Mouse (Mus musculus): ENCODE data around the gene Fam181a. TPM values are rescaled to one million over a fixed set of nuclear protein-coding genes. Genes with fewer than 3 reads are reported as not detected.

The Fam181a gene
- total RNA-seq, 2 experiments from 2014 or later, result 1.6 to 2.5 TPM

- intact Hi-C loops (cut with DNase I), result no loop called here
- DNase-seq (ENCODE audit: low spot score in 2 of 2), result no peak
Observed at GRCm38 (mm10) chr12:103313871-103314639, 3.3 kb downstream of the Fam181a start.

GRCm38 (mm10) chr12:103314640-103315361 lies 4.0 kb downstream of the Fam181a start:
- intact Hi-C loops (cut with DNase I), result loop anchor here (5.0 kb wide), 1 partner anchor 38 kb away; no protein-coding TSS in a partner anchor
- DNase-seq (ENCODE audit: low spot score in 2 of 2), result no peak

- intact Hi-C loops (cut with DNase I), result loop anchor here (5.0 kb wide), 1 partner anchor 36 kb away; no protein-coding TSS in a partner anchor
Observed at GRCm38 (mm10) chr12:103315831-103316545, 5.2 kb downstream of the Fam181a start.

GRCm38 (mm10) chr12:103322801-103323200 lies 12.0 kb downstream of the Fam181a start:
- intact Hi-C loops (cut with DNase I), result no loop called here
- DNase-seq (ENCODE audit: low spot score in 2 of 2), result no peak

More at GRCm38 (mm10) chr12:103315831-103316545, 5.2 kb downstream of the Fam181a start:
- DNase-seq (ENCODE audit: low spot score in 2 of 2), result no peak

- intact Hi-C loops (cut with DNase I), result no loop called here
- DNase-seq (ENCODE audit: low spot score in 2 of 2), result peak; percentile 82 to 86
Observed at GRCm38 (mm10) chr12:103325156-103325857, 14.5 kb downstream of the Fam181a start.

GRCm38 (mm10) chr12:103326569-103326968 lies 15.8 kb downstream of the Fam181a start:
- no peak for DNase-seq (ENCODE audit: low spot score in 2 of 2)
- intact Hi-C loops (cut with DNase I), result no loop called here

DNA sequence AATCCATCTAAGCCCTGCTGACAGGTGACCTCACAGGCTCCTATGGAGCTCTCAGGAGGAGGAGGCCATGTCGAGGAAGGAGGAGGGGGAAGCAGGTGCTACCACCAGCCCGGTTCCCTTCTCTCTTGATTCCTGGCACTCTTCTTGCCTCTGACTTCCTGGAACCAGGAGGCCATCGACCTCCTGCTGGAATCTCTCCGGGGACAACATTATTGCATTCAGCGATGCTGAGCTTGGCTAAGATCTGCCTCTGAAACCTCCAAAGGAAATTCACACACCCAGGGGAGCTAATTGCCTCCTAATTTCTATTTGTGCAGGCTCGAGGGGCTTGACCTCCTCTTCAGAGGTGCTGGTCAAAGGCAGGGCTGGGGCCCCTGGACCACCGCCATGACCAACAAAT lies 16.3 kb downstream of the Fam181a start:
- intact Hi-C loops (cut with DNase I), result no loop called here
- DNase-seq (ENCODE audit: low spot score in 2 of 2), result no peak

DNA sequence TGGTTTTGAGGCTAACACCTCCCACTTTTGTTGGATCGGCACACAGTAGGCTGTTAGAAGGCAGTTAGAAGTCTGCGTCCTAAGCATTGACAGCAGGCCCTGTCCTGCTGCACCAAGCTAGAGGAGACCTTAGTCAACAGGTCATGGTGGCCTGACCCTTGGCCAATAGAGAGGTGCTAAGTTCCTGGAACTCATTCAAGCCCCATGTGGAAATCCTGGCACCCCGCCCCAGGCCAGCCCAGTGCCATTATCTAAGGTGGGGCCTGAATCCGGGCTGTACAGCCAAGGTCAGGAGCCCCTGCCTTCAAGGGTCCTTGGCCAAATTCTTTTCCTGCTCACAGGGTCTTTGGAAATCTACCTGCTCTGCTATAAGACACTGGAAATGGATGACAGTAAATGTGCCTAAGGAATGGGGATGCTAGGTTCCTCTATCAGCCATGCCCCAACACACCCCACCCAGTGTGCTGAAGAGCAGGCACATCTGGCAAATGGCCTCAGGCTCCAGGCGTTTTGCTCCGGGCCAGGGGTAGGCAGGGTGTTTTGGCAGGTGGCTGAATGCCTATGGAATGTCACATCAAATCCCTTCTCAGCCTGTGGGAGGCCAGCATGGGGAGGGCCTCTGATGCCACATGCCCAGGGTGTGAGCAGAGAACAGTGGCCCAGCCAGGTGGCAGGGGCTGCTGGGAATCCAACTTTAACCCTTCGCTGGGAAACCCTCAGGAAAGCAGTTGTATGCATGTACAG lies 17.8 kb downstream of the Fam181a start:
- no peak for DNase-seq (ENCODE audit: low spot score in 2 of 2)
- intact Hi-C loops (cut with DNase I), result no loop called here

DNA sequence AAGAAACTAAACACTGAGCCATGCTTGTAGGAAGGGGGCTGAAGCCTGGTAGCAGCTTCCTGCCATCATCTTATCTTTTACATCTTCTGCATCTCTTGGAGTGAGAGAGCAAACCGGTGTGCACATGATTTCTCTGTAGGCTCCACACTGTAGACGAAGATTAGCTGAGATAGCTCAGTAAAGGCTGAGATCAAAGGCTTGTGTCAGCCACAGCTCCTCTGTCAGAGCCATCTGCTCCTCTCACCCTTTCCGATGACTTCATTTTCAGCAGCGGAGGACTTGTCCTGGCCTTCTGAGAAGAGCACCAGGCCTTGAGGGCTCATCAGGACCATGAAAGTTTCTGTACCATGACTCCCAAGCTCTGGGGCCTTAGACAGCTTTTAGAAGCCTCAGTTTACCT lies 20.7 kb downstream of the Fam181a start:
- no peak for DNase-seq (ENCODE audit: low spot score in 2 of 2)
- intact Hi-C loops (cut with DNase I), result no loop called here

DNA sequence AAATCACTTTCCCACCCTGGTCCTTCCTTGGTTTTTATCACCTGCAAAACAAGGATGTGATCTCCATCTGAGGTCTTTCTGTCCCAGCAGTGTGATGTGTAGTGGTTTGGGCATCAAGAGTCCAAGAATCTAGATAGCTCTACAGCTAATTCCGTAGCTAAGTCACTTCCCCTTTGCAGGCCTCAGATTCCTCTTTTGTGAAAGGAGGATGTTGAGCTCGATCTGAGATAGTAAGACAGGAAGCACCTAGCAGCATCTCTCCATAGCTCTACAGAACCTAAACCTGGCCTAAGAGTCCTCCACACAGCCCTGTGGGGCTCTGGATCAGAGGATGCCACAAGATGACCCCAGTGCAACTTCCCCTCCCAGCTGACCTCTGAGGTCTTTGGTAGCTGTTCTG lies 22.1 kb downstream of the Fam181a start:
- DNase-seq (ENCODE audit: low spot score in 2 of 2), result no peak
- intact Hi-C loops (cut with DNase I), result no loop called here

DNA sequence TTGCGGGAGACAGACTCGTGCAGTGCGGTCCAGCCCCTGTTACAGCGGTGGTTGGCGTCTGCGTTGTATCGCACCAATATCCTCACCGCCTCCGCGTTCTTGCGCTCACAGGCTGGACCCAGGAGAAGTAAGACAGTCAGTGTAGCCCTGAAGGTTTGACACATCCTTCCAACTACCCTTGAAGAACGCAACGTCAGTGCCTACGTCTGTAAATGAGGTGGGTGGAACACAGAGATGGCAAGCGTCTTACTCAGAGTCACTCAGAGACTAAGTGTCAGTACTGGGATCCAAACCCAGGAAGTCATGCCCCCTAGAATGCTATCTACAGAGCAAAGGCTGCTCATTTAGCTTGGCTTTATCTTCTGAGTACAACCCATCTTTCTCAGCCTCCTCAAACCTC lies 22.7 kb downstream of the Fam181a start:
- intact Hi-C loops (cut with DNase I), result no loop called here
- no peak for DNase-seq (ENCODE audit: low spot score in 2 of 2)

DNA sequence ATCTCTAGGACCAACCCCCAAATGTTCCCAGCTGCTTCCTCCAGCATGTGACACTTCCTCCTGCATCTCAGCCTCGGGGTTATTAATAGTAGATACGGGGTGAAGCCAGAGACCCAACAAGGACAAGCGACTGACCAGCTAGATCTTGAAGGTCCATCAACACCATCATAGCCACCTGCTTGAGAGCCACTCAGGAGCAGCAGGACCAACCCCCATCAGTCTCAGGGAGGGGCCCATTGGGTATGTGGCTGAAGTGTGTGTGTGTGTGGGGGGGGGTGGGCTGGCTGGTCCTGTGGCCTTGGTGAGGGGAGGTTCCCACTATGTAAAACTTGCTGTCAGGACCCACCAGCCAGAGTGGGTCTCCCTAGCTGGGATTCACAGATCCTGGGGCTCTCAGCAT lies 26.0 kb downstream of the Fam181a start:
- no peak for DNase-seq (ENCODE audit: low spot score in 2 of 2)
- intact Hi-C loops (cut with DNase I), result no loop called here

- no peak for DNase-seq (ENCODE audit: low spot score in 2 of 2)
- intact Hi-C loops (cut with DNase I), result no loop called here
Observed at GRCm38 (mm10) chr12:103338162-103338798, 27.5 kb downstream of the Fam181a start.

- no peak for DNase-seq (ENCODE audit: low spot score in 2 of 2)
- intact Hi-C loops (cut with DNase I), result no loop called here
Observed at GRCm38 (mm10) chr12:103341212-103341611, 30.4 kb downstream of the Fam181a start.

DNA sequence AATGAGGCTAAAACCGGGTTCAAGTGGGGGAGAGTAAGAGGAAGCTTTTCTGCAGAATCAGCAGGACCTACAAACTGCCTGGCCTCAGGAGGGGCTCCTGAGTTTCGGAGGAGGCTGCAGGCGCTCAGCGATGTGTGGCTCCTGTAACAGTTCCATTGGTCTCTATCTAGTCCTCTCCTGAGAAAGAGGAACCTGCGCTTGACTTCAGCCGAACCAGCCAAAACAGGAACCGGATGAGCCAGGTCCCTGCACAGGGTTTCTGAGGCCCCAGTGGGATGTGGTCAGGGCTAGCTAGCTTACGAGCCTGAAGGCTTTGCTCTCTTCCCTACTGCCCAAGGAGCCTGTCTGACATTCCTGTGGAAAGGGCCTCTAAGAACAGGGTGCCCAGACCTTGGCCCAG lies 32.7 kb downstream of the Fam181a start:
- intact Hi-C loops (cut with DNase I), result no loop called here
- no peak for DNase-seq (ENCODE audit: low spot score in 2 of 2)

DNA sequence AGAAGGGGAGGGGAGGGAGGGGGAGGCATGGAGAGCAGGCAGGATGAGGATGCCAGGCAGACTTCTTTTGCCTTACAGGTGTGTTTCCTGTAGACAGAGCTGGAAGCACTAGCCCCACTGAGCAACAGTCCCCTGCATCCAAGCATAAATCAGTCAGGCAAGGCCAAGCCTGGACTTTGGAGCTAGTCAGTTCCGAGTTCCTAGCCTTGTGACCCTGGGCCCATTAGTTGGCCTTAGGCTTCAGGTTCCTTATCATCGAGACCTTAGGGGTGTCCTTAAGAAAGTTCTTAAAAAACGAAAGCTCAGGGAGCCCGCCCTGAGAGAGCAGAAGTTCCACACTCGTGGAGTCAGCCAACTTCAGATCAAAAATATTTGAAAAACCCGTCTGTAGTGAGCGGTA lies 34.2 kb downstream of the Fam181a start:
- intact Hi-C loops (cut with DNase I), result no loop called here

GRCm38 (mm10) chr12:103346945-103347344 lies 36.2 kb downstream of the Fam181a start:
- intact Hi-C loops (cut with DNase I), result no loop called here
- DNase-seq (ENCODE audit: low spot score in 2 of 2), result peak; percentile 47 to 55

More for the DNA sequence above, 34.2 kb downstream of the Fam181a start:
- no peak for DNase-seq (ENCODE audit: low spot score in 2 of 2)

DNA sequence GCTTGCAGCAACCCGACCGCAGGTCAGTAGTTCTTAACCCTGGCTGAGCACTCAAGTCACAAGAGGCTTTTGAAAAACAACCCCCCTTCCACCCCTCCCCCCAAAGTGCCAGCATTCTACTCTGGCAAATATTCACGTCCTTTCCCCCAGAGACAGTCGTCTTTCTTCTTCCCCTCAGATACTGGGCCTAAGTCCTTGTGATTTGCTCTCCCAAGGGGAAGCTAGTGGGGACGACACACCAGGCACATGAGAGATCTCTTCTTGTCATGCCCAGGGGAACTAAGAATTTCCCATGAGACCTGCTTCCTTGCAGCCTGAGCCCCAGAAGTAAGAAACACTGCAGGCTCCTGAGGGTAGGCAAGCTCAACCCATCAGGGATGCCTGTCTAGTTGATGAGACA lies 36.6 kb downstream of the Fam181a start:
- no peak for DNase-seq (ENCODE audit: low spot score in 2 of 2)
- intact Hi-C loops (cut with DNase I), result no loop called here

- intact Hi-C loops (cut with DNase I), result no loop called here
- DNase-seq (ENCODE audit: low spot score in 2 of 2), result peak; percentile 81 to 85
Observed at GRCm38 (mm10) chr12:103348506-103348905, 37.7 kb downstream of the Fam181a start.
